Mouse (Mus musculus) left cerebral cortex, postnatal 14 days (tissue): ENCODE data around the gene 4933415A04Rik. TPM values are rescaled to one million over a fixed set of nuclear protein-coding genes. Genes with fewer than 3 reads are reported as not detected.

Experiments used
- DNase-seq, 2 experiments: peaks; one replicate each; pipeline ENCODE4 v3.0.0; 2021 to 2022; ENCODE audit warnings: low spot score in 2 of 2, mixed read lengths in 1 of 2
- intact Hi-C: fragments of 180-260 bp; cut with DNase I; formaldehyde crosslinking; loops from one replicate; pipeline ENCODE4 v1.15.1; 2025
- long read RNA-seq, 2 experiments: library from polyadenylated mRNA; stranded (forward); transcript quantifications; one replicate each; pipeline ENCODE4 v2.0.0; 2021
- total RNA-seq, 2 experiments: library from RNA; stranded (reverse); gene quantifications; 2 replicates each; pipeline ENCODE4 v1.2.3; 2021

Gene 4933415A04Rik
- 1 to 10 TPM; 1.1 TPM for total RNA-seq
- long read RNA-seq, experiment 1 = 0 reads
- long read RNA-seq, experiment 2 = 0 reads

DNA sequence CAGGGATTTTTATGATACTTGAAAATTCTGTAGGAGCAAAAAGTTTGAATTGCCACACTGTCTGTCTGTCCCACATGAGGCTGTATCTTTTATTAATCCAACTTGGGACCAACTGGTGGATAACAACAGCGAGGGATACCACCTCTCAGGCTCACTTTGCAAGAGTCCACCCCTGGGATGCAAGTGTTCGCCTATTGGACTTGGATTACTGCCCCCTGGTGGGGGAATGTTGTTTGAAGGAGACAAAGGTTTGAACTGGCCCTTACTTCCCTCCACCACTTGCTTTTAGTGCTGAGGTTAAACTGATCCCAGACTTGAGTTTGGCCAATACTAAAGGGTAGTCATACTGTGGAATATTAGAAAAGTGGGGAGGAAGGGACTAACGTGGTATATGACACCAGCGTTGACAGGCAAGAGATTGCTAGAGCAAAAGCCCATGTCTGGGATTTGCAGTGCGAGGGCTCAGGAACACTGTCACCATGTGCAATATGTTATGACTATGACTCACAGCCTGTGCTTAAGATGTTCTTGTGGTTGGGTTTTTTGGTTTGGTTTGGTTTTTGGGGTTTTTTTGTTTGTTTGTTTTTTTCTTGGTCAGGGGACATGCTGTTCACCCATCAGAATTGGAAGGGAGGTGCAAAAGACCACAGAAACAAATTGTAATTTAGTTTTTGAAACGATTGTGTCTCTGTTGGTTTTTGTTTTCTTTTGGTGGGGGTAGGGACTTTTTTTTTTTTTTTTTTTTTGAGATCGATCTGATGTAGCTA, at the start of gene 4933415A04Rik:
4933415A04Rik (plus strand) TSS at position 717 of the 767 bp plus-strand sequence.
- peak; percentile 40 to 68 for DNase-seq
- intact Hi-C loops = loop anchor here (2.0 kb wide), 1 partner anchor 92 kb away; no protein-coding TSS in a partner anchor

DNA sequence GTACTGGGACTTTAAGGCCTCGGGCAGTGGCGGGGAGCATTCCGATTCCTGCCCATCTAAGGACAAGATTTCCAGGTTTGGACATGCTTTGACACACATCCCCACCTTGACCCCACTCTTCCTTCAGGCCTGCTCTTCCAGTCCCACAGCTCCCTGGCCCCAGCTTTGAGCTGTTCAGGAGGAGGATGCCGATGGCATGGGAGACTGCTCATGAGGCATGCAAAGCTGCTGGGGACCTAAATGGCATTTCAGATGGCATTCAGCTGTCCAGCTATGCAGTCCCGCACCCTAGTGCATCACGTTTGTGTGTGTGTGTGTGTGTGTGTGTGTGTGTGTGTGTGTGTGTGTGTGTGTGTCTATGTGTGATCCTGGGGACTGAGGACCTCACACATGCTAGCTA, 49.8 kb upstream of the 4933415A04Rik start:
- intact Hi-C loops = no loop called here
- DNase-seq = no peak

DNA sequence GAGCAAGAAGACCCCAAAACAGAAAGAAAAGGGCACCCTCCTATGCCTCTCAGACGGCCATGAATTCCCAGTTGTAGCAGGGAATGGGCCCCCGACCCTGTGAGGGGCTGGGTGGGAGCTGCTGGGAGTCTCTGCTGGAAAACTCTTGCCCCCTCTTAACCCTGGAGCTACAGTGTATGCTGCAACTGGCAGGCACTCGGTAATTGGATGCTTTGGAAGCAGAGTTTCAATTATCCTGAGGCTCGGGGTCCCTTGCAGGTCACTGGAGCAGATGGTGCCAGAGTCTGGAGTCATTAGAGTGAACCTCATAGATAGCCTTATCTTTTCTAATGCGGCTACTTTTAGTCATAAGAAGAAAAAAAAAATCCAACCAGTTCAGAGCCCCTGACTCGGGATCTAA, 47.0 kb upstream of the 4933415A04Rik start:
- DNase-seq = no peak
- intact Hi-C loops = no loop called here

- no peak for DNase-seq
These were observed 43.0 kb upstream of the 4933415A04Rik start for GRCm38 (mm10) chr11:43543711-43544466.

DNA sequence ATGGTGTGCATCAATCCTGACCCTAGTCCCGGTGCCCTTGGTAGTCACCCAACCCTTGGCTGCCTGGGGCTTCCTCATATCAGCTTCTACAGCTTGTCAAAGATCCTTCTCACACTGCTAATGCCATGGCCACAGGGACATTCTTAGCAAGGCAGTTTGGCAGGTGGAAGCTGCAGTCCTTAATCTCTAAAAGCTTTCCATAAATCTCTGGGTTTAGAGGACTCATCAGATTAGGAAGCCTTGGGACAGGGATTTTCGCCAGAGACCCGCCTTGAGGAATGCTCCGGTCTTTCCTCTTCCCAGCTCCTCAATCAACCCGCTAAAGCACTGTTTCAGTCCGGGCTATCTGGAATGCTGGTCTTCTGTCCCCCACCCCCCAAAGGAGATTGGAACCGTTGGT, 42.0 kb upstream of the 4933415A04Rik start:
- intact Hi-C loops = no loop called here
- no peak for DNase-seq

More at GRCm38 (mm10) chr11:43543711-43544466, 43.0 kb upstream of the 4933415A04Rik start:
- intact Hi-C loops = no loop called here

DNA sequence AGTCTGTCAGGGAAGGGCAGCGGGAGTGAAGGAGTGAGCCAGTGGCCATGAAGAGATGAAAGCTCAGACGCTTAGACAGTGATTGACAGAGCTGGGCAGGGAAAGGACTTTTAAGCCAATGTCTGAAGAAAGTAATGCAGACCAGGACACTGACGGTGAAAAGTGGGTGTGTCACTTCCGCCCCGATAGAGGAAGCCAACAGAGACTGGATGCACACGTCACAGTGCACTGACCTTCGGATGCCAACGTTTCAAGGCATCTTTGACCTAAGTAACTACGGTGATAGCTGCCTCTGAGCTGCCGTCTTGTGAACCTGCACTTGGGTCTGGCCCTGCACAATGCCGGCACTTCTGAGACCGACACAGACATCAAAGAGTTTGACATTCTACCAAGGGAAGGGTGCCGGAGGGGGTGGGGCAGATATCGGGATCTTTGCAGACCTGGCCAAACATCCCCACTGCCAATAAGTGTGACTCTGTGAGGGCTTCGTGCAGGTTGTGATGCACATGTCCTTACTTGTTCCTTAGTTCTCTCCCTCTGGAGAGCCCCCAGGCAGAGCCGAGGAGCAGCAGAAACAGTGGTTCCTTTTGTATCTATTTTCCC, 40.9 kb upstream of the 4933415A04Rik start:
- intact Hi-C loops = no loop called here
- DNase-seq = no peak

GRCm38 (mm10) chr11:43546678-43547077, 40.2 kb upstream of the 4933415A04Rik start:
- intact Hi-C loops = no loop called here
- DNase-seq = no peak

DNA sequence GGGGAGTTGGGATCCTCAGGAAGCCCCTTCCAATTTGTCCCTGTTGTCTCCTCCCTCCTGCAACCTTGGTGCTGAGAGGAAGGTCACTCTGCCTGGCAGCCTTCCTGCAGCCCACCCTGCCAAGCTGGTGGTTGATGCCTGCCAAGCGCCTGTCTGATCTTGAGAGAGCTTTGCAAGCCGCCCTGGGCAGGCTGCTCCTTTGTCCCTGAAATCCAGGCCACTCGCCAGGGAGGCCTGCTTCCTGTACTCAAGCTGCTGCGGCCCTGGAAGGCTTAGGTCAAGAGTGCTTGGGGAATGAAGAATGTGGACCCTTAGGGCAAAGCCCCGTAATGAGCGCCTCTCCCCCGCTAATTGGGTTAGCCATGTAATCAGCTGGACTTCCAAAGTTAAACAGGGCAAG, 38.7 kb upstream of the 4933415A04Rik start:
- intact Hi-C loops = no loop called here

DNA sequence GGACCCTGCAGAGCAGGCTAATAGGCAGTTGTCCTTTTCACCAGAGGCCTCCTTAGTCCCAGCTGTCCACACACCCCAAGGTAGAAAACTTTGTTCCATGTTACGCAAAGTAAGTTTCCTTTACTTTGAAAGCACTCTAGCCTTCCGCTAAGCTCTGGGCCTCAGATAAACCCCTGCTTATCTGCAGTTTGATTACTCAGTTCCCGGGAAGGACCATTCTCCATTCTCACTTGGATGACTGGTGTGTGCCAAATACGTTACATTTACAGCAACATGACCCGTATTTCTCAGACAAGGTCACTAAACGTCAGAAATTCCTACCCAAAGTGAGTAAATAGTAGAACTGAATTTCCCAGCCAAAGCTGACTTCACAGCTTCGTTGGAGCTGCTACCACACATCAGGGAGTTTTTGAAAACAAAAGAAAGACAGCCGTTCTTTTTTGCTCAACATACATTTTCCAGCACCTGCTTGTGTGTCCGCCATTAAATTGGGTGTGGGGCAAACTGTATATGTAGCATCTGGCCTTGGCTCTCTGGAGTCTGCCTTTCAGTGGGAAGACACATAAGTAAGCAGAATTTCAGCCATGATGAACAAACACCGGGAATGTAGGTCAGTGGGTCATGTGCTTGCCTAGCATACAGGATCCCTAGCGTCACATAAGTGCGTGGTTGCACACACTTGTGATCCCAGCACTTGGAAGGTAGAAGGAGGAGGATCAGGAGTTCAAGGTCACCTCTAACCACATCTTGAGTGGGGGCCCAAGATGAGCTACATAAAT, 38.0 kb upstream of the 4933415A04Rik start:
- DNase-seq = no peak
- intact Hi-C loops = no loop called here

More for the DNA sequence above, 38.7 kb upstream of the 4933415A04Rik start:
- DNase-seq = peak; percentile 55 to 66

- intact Hi-C loops = no loop called here
- DNase-seq = no peak
These were observed 37.1 kb upstream of the 4933415A04Rik start for GRCm38 (mm10) chr11:43549701-43550100.

DNA sequence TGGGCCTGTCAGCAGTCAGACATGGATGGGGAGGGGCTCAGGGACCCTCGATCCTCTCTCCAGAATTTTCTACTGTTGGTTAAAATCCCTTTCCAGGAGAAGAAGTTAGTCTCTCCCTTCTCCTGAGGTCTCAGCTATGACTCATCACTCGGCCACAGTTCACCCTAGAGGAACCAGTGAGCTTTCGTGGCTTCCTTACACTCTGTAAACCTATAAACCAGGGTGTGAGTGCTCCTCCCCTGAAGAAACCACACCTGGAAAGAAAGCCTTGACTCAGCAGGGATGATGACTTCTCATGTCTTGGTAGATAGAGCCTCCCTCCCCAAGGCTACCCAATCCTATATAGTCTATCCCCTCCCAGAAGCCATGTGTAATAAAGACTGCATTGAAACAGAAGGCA, 35.1 kb upstream of the 4933415A04Rik start:
- intact Hi-C loops = no loop called here

DNA sequence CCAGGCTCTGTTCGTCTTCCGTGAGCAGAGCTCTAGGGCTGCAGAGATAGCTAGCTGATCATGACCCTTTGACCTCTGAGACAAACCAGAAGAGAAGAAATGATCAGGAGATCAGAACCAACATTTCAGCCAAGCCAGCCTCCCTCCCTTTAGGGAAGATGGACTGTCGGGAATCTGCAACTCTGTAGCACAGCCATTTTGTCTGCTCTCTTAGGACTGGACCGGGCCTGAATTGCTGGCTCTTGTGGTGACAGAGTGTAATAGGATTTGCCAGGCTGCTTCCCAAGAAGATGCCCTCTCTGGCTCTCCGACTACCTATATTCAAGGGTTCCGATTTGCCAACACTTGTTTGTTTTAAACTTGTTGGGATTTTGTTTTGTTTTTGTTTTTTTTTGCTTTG, 34.2 kb upstream of the 4933415A04Rik start:
- intact Hi-C loops = no loop called here
- no peak for DNase-seq

More for the DNA sequence above, 35.1 kb upstream of the 4933415A04Rik start:
- no peak for DNase-seq

DNA sequence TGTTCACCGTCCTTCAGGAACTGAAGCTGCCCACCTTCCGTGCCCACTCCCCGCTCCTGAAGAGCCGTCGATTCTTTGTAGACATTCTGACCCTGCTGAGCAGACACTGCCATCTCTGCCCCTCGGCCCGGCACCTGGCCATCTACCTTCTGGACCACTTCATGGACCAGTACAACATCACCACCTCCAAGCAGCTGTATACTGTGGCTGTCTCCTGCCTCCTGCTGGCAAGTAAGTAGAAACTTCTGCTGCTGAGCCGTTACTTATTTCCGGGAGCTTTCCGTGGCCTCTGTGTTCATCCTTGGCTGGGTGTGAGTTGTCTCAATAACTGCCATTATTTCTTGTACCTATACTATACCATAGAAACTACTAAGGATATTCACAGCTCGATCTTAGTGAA, 30.3 kb upstream of the 4933415A04Rik start:
- intact Hi-C loops = no loop called here
- DNase-seq = no peak

- DNase-seq = peak; percentile 57 to 70
- intact Hi-C loops = loop anchor here (5.0 kb wide), 1 partner anchor 53 kb away; no protein-coding TSS in a partner anchor
These were observed 27.1 kb upstream of the 4933415A04Rik start for GRCm38 (mm10) chr11:43559515-43560292.

DNA sequence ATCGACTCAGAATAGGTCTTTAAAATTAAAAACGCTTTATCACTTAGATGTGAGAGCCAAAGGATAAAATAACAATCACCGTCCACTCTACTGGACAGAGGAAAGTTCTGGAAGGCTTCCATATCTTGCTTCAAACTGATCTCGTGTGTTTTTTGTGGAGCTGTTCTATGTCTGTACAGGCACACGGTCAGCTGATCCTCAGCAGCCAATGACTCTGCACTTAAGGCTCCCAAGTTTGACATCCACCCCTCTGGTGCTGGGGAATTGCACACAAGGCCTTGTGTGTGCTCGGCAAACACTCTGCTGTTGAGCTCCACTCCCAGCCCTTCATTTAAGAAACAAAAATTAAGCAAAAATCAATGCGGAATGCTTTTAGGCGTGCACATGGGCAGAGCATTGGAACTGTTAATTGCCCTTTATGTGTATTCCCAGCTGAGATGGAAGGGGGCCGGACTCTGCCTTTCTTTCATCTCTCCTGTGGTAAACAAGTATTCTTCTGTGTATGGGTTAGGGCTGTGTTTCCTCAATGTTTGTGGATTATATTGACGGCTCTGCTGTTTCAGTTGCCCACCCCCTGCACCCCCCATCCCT, 23.1 kb upstream of the 4933415A04Rik start:
- intact Hi-C loops = loop anchor here (5.0 kb wide), 1 partner anchor 49 kb away; no protein-coding TSS in a partner anchor
- no peak for DNase-seq

- DNase-seq = no peak
- intact Hi-C loops = no loop called here
These were observed 21.4 kb upstream of the 4933415A04Rik start for GRCm38 (mm10) chr11:43565414-43565813.

- intact Hi-C loops = no loop called here
- DNase-seq = no peak
These were observed 21.0 kb upstream of the 4933415A04Rik start for GRCm38 (mm10) chr11:43565852-43566251.

GRCm38 (mm10) chr11:43566696-43567095, 20.1 kb upstream of the 4933415A04Rik start:
- peak in 1 of 2 experiments; percentile 25 for DNase-seq
- intact Hi-C loops = no loop called here
